Mouse (Mus musculus) embryonic stem cell, embryonic (primary cell): Measurements from ENCODE around the gene Mbtps1.

ENCODE experiments used
- CTCF ChIA-PET, 4 experiments: fragments of 300-600 bp in 2 of 4; fragments of 350-600 bp in 2 of 4; sonication (Branson Sonifier 250); formaldehyde crosslinking; loops; one replicate each; lab custom pipeline; 2022; ENCODE audit warnings: inconsistent platforms in 2 of 4; lab: Charles Lee
- POLR2A ChIA-PET, 4 experiments: fragments of 300-600 bp in 2 of 4; fragments of 350-600 bp in 2 of 4; sonication (Branson Sonifier 250); formaldehyde crosslinking; loops; one replicate each; lab custom pipeline; 2022; ENCODE audit warnings: antibody characterized with exemption in 4 of 4, inconsistent platforms in 1 of 4; lab: Charles Lee

Mbtps1 gene

DNA sequence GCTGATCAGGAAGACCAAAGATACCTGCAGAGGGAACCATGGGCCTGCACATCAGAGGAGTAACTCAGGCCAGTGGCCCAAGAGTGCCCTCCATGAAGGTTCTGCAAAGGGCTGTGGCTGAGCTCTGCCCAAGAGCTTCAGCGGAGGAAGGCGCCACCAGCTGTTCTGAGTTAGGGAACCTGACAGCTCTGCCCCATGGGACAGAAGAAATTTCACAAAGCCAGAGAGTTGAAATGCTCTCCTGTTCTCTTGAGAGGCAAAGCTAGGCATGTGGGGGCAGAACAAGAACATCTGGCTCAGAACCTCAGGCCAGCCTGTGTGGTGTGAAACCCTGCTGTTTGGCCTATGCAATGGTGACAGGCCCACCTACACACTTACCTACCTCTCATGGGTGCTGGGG lies 58.7 kb downstream of the Mbtps1 start:
- CTCF ChIA-PET: interaction anchor here in 3 of 4 experiments (0.6 to 3.5 kb wide), 6 partner anchors 59 to 1215 kb away, joined by 3 to 14 read pairs (median 4); no protein-coding TSS in a partner anchor
- POLR2A ChIA-PET: interaction anchor here in 2 of 4 experiments (0.5 to 1.7 kb wide), 7 partner anchors 9 to 665 kb away, joined by 3 to 7 read pairs (median 4); no protein-coding TSS in a partner anchor

DNA sequence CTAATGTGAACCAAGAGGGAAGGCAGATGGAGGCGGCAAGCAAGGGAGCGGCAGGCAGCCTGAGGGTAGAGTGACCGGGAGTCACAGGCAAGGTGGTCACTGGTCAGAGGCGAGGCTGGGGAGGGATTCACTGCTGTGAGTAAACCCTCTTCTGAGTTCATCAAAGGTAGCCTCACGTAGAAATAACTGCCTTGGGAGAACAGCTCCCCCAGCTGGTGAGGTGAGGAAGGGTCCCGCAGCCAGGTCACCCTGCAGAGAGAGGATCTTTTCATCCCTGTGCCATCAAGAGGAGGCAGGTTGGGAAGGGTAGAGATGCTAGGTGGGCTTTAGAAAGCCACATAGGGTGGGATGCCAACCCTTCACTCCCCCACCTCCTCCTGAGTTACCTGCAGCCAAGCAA lies 61.7 kb downstream of the Mbtps1 start:
- CTCF ChIA-PET: interaction anchor here (0.7 to 1.8 kb wide), 15 partner anchors 9 to 84 kb away, joined by 3 to 9 read pairs (median 4); no protein-coding TSS in a partner anchor
- POLR2A ChIA-PET: interaction anchor here in 2 of 4 experiments (0.9 to 1.3 kb wide), 5 partner anchors 8 to 72 kb away, joined by 3 to 4 read pairs (median 3); no protein-coding TSS in a partner anchor

DNA sequence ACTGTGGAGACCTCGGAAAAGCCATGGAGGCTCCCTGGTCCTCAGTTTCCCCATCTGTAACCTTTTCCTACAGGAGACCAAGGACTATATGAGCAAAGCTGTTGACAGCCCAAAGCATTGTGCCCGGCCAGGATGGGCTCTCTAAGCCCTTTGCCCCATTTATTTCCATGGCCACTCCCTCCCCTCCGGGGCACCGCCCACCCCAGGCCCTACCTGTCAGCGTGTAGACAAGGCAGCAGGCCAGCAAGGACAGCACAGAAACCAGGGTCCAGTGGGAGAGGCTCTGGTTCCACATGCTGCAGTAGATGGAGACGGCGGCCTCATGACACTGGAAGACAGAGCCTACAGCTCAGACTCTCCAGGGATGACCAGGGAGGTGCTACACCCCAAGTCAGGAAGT lies 71.4 kb downstream of the Mbtps1 start:
- ChIA-PET POLR2A (interaction anchor here in 1 of 4 experiments (1.1 to 1.7 kb wide), 4 partner anchors 8 to 31 kb away, joined by 3 to 4 read pairs (median 4); no protein-coding TSS in a partner anchor), CTCF (interaction anchor here in 2 of 4 experiments (0.5 to 1.0 kb wide), 3 partner anchors 10 to 1210 kb away, joined by 3 to 9 read pairs (median 4); no protein-coding TSS in a partner anchor)

DNA sequence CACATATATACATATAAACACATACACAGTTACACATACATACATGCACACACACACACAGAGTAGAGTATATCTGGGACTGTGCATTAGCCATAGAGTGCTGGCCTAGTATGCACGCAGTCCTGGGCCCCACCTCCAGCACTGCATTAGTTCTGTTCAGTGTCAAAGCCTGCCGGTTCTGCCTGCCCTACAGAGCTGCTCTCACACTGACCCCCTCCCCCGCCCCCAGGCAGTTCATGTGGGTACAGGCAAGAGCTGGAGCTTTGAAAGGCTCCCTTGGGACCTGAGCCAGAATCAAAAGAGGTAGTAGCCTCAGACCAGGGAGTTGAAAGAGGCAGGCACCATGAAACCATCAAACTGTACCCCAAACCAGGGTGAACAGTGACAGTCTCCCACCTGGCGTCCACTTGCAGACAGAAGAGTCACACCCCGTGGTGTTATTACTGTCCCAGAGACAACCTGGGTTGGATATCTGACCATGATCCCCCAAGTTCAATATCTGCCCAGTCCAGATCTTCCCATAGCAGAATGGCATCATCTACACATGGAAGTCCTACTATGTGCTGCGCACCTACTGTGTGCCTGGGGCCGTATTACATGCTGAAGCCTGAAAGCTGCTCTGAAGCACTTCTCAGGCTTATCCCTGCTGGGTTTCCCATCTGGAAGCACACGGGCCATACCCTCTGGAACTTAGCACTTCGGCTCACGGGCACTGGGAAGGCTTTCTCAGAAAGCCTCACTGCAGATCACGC lies 74.2 kb downstream of the Mbtps1 start:
- ChIA-PET POLR2A (interaction anchor here in 2 of 4 experiments (0.5 to 1.4 kb wide), 2 partner anchors 103 to 1858 kb away, joined by 4 read pairs; no protein-coding TSS in a partner anchor), CTCF (no interaction called here)

DNA sequence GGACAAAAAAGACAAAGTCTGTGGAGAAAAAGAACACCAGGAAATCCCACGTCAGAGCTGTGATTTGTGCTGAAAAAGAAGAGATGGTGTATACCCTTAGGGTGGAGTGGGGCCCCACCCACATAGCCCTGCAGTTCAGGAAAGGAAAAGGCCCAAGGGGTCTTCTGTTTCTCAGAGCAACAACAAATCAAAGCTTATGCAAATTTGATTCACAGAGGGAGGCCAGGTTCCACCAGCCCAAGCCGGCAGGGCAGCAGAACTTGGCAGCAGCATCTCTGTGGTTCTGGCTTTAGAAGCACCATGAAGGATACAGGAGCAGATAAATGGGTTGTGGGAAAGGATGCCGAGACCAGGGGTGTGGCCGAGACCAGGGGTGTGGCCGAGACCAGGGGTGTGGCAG lies 79.9 kb downstream of the Mbtps1 start:
- CTCF ChIA-PET: interaction anchor here in 3 of 4 experiments (0.6 to 1.1 kb wide), 8 partner anchors 12 to 198 kb away, joined by 3 to 5 read pairs (median 3); no protein-coding TSS in a partner anchor

DNA sequence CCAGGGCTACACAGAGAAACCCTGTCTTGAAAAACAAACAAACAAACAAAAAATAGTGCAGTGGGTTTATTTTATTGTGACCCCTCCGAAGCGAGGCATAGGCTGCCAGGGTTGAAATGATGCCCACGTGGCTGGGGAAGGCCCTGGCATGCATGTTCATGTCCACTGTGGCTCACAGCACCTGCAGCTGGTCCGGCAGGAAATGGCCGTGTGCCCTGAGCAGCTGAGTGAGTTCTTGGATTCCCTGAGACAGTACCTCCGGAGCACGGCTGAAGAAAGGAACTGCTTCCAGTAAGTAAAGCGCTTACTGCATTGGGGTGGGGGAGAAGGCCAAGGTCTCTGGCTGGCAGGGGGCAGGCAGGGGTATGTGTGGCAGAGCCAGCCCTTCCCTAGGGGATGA lies 90.4 kb downstream of the Mbtps1 start:
- POLR2A ChIA-PET: no interaction called here
- CTCF ChIA-PET: no interaction called here

More for the DNA sequence above, 79.9 kb downstream of the Mbtps1 start:
- POLR2A ChIA-PET: interaction anchor here in 3 of 4 experiments (1.0 to 1.6 kb wide), 9 partner anchors 9 to 80 kb away, joined by 3 to 5 read pairs (median 3); partner anchors contain the start of gene Mbtps1 (in 1 of the 3)

DNA sequence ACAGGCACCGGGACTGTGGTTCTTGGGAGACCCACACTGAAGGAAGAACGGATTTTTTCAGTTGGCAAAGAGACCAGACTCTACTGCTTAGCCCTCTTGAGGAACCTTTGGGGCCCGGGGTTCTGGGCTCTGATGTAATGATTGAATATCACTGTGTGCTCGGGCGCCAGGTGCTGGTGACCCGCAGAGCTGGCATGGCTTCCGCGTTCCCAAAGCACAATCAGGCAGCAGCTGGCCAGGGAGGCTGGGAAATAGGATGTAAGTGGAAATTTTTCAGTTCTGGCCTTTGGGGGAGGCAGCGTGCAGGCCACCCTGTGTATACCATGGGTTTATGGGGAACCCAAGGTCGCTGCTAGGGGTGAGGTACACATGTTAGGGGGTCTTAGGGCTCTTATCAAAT lies 91.7 kb downstream of the Mbtps1 start:
- ChIA-PET CTCF (no interaction called here), POLR2A (interaction anchor here in 2 of 4 experiments (1.0 kb wide), 2 partner anchors 49 to 92 kb away, joined by 3 to 4 read pairs; partner anchors contain the start of gene Mbtps1 (in 1 of the 2))

DNA sequence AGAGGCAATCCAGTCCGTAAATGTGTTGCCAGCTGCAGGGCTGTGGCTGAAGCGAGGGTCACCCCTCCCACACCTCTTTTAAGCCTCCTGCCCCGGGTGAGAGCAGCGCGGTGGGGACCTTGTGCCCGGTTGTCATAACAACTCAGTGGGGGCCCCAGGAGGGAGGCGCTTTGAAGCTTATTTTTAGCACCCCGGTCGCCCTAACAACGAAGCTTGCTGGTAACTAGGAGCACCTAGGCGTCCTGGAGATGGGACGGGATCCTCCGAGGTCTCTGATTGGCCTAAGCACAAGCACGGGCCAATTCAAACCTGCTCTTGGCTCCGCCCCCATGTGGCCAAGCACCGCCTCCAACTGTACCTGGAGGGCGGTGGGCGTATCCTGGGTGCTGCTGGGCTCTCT lies 92.4 kb downstream of the Mbtps1 start:
- POLR2A ChIA-PET: interaction anchor here (0.7 to 1.8 kb wide), 10 partner anchors 11 to 93 kb away, joined by 3 to 5 read pairs (median 4); partner anchors contain the start of gene Mbtps1 (in 2 of the 4)
- CTCF ChIA-PET: interaction anchor here in 2 of 4 experiments (0.7 to 0.8 kb wide), 2 partner anchors 16 to 173 kb away, joined by 3 to 4 read pairs; no protein-coding TSS in a partner anchor

DNA sequence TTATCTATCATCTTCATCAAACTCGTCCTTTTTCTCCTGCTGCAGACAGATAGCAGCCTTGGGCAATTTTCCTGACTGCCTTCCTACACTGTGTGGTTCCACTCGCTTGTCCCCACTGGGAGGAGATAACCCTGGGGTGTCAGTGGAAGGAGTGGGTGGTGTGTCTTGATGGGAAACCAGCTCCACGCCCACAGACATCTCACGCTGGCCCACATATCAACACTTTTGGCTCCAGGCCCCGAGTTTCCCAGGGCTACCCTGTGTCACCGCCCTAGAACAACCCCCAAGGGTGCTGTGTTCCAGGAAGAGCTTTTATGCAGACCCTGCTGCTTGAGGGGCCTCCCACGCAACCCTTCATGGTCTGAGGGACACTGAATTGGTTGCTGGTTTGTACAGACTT lies 94.8 kb downstream of the Mbtps1 start:
- ChIA-PET POLR2A (interaction anchor here in 1 of 4 experiments (0.8 kb wide), 1 partner anchor 9 kb away, joined by 3 read pairs; no protein-coding TSS in a partner anchor), CTCF (interaction anchor here in 2 of 4 experiments (1.8 kb wide), 2 partner anchors 23 to 27 kb away, joined by 3 to 4 read pairs; no protein-coding TSS in a partner anchor)

DNA sequence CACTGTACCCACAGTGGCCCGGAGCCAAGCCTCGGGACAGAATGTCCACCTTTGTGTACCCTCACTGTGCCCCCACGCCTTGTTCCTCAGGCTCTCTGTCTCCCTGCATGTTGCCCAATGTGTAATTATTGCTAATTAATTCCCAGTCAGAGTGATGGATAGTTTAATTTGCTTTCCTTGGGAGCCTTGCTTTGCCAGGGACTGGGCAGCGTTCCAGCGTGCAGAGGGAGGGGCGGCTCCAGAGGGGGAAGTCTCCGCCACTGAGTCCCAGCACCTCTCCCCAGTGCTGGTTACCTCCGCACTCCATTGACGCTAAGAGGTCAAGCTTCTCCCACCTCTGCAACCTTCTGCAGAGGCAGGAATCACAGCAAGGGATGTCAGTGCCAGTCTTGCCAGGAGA lies 97.2 kb downstream of the Mbtps1 start:
- POLR2A ChIA-PET: no interaction called here
- CTCF ChIA-PET: interaction anchor here in 2 of 4 experiments (1.3 to 1.4 kb wide), 2 partner anchors 21 to 81 kb away, joined by 3 read pairs; no protein-coding TSS in a partner anchor

DNA sequence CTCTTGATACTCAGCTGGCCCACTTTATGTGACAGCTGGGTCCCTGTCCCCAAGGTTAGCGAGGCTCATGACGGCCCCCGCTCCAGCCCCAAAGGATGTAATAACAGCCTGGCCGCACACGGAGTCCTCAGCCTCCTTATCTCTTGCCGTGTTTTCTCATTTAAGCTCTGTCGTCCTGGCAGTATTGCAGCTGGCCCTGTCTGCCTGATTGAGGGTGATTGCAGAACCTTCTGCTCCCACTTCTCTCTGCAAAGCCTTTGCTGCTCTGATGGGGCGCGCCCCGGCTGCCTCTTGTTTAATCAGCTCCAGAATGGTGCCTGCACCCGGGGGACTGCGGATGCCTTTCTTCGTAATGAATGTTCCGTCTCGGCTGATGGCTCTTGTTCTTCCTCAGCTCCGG lies 98.8 kb downstream of the Mbtps1 start:
- ChIA-PET POLR2A (interaction anchor here in 3 of 4 experiments (0.7 to 1.4 kb wide), 5 partner anchors 8 to 99 kb away, joined by 3 to 4 read pairs (median 3); partner anchors contain the start of gene Mbtps1 (in 1 of the 3)), CTCF (interaction anchor here in 2 of 4 experiments (0.6 to 0.7 kb wide), 5 partner anchors 15 to 809 kb away, joined by 3 to 10 read pairs (median 3); no protein-coding TSS in a partner anchor)
